Comparison of ENCODE assay signal across 9 mouse cellular contexts in genomic region chr4:128330519-128330918, GRCm38 (mm10).
DNase-seq lines count a peak whose midpoint lies in the region; ATAC-seq lines count a peak whose summit lies in the region.
"Had no signal": no experiment of that assay in that cellular context is flagged by ENCODE, and none has a peak within 500 bp of the region (broad histone marks: within the 10 kb centered on the region; RNA-seq: fewer than 3 reads in every experiment).

No protein-coding gene starts in this region.

- WGBS in midbrain, embryonic 14.5 days = 55% methylated on average over 9 of the region's 9 CpGs
- 82% methylated on average over 9 of the region's 9 CpGs for WGBS in midbrain, embryonic 10.5 days
- WGBS in forebrain, embryonic 11.5 days = 79% methylated on average over 9 of the region's 9 CpGs

- H3K4me3 ChIP-seq in midbrain, embryonic 14.5 days (replicated peaks; ENCODE audit: low read depth, low read length) = no peak overlapping the region
- no peak overlapping the region for H3K4me3 ChIP-seq in midbrain, embryonic 10.5 days
- H3K4me3 ChIP-seq in forebrain, embryonic 11.5 days (ENCODE audit: low read depth, low read length) = no peak overlapping the region

- no peaks in the 10 kb centered on the region for H3K27me3 ChIP-seq in midbrain, embryonic 14.5 days (ENCODE audit: control insufficient read depth, insufficient read depth, low read length)
- H3K27me3 ChIP-seq in midbrain, embryonic 10.5 days (ENCODE audit: low read depth, poor library complexity, severe bottlenecking) = no peaks in the 10 kb centered on the region
- H3K27me3 ChIP-seq in forebrain, embryonic 11.5 days (ENCODE audit: control insufficient read depth, insufficient read depth, low read length) = no peaks in the 10 kb centered on the region

- intact Hi-C loops in left cerebral cortex, postnatal 4 days (cut with DNase I) = no loop called here

- H3K36me3 ChIP-seq in midbrain, embryonic 14.5 days (ENCODE audit: control insufficient read depth, insufficient read depth, low read length) = no peaks in the 10 kb centered on the region
- no peaks in the 10 kb centered on the region for H3K36me3 ChIP-seq in midbrain, embryonic 10.5 days
- no peaks in the 10 kb centered on the region for H3K36me3 ChIP-seq in forebrain, embryonic 11.5 days (ENCODE audit: control insufficient read depth, insufficient read depth, low read length)

- DNase-seq in midbrain, embryonic 14.5 days = peak; percentile 28
- DNase-seq in midbrain, embryonic 10.5 days (ENCODE audit: low spot score) = no peak
- DNase-seq in cerebellum, postnatal 36 days = peak; percentile 63 to 69
- DNase-seq in left cerebral cortex, postnatal 4 days = peak; percentile 88
- DNase-seq in right cerebral cortex, postnatal 4 days = peak; percentile 28
- DNase-seq in thymus, postnatal 4 days = no peak
- no peak for DNase-seq in thymus, postnatal 36 days
- DNase-seq in forebrain, embryonic 11.5 days (ENCODE audit: low spot score) = no peak
- DNase-seq: spleen, adult 18-20 months had no signal

- no peak overlapping the region for H3K27ac ChIP-seq in midbrain, embryonic 14.5 days (replicated peaks; ENCODE audit: low read depth, low read length)
- H3K27ac ChIP-seq in midbrain, embryonic 10.5 days (replicated peaks) = no peak overlapping the region
- H3K27ac ChIP-seq in forebrain, embryonic 11.5 days (ENCODE audit: low read depth, low read length) = no peak overlapping the region

- no peak overlapping the region for H3K9ac ChIP-seq in midbrain, embryonic 14.5 days (replicated peaks; ENCODE audit: low read length)
- H3K9ac ChIP-seq in forebrain, embryonic 11.5 days (ENCODE audit: low read length) = no peak overlapping the region

- H3K4me1 ChIP-seq in midbrain, embryonic 14.5 days (ENCODE audit: control insufficient read depth, insufficient read depth, low read length) = peaks cover 7% of the 10 kb centered on the region
- H3K4me1 ChIP-seq in midbrain, embryonic 10.5 days = 0 out of 2 replicates have a peak, but pooled peaks cover 4% of the 10 kb centered on the region
- no peaks in the 10 kb centered on the region for H3K4me1 ChIP-seq in forebrain, embryonic 11.5 days (replicated peaks; ENCODE audit: control insufficient read depth, insufficient read depth, low read length)

- H3K4me2 ChIP-seq in midbrain, embryonic 14.5 days (ENCODE audit: low read length) = no peak overlapping the region
- no peak overlapping the region for H3K4me2 ChIP-seq in forebrain, embryonic 11.5 days (ENCODE audit: low read depth, low read length, severe bottlenecking)

- no peaks in the 10 kb centered on the region for H3K9me3 ChIP-seq in midbrain, embryonic 14.5 days (ENCODE audit: control insufficient read depth, low read length)
- H3K9me3 ChIP-seq in midbrain, embryonic 10.5 days (replicated peaks) = no peaks in the 10 kb centered on the region
- no peaks in the 10 kb centered on the region for H3K9me3 ChIP-seq in forebrain, embryonic 11.5 days (ENCODE audit: control insufficient read depth, low read length)

- no peak for ATAC-seq in midbrain, embryonic 14.5 days (ENCODE audit: low FRiP score, low TSS enrichment)
- ATAC-seq in forebrain, embryonic 11.5 days (replicated peaks; ENCODE audit: low FRiP score) = no peak

Comparison
In these comparisons a context has a peak if more than half of its experiments do, and no peak if none do; other contexts are left out.
1. DNase-seq: peak in midbrain, embryonic 14.5 days (single experiment), cerebellum, postnatal 36 days (2 of 2), left cerebral cortex, postnatal 4 days (single experiment) and right cerebral cortex, postnatal 4 days (single experiment); none in midbrain, embryonic 10.5 days (single experiment), thymus, postnatal 4 days (single experiment), thymus, postnatal 36 days (0 of 2) and forebrain, embryonic 11.5 days (single experiment).